Mouse (Mus musculus) gastrocnemius, adult 18-20 months (tissue): ENCODE measurements around the gene Coq8b. TPM values are rescaled to one million over a fixed set of nuclear protein-coding genes. Genes with fewer than 3 reads are reported as not detected.

Experiments used
- DNase-seq: peaks from one replicate; pipeline ENCODE4 v3.0.0; 2021; ENCODE audit warnings: low spot score
- microRNA-seq: library from miRNA; unstranded; fragments of <30 nt; microRNA quantifications from one replicate; pipeline ENCODE4 v1.2.0, GENCODE M21; 2021
- total RNA-seq, 2 experiments: library from RNA; stranded (reverse); gene quantifications; 2 replicates each; pipeline ENCODE4 v1.2.3; 2021

Coq8b gene
- total RNA-seq, 2 experiments from 2014 or later = 2.6 to 2.9 TPM

DNA sequence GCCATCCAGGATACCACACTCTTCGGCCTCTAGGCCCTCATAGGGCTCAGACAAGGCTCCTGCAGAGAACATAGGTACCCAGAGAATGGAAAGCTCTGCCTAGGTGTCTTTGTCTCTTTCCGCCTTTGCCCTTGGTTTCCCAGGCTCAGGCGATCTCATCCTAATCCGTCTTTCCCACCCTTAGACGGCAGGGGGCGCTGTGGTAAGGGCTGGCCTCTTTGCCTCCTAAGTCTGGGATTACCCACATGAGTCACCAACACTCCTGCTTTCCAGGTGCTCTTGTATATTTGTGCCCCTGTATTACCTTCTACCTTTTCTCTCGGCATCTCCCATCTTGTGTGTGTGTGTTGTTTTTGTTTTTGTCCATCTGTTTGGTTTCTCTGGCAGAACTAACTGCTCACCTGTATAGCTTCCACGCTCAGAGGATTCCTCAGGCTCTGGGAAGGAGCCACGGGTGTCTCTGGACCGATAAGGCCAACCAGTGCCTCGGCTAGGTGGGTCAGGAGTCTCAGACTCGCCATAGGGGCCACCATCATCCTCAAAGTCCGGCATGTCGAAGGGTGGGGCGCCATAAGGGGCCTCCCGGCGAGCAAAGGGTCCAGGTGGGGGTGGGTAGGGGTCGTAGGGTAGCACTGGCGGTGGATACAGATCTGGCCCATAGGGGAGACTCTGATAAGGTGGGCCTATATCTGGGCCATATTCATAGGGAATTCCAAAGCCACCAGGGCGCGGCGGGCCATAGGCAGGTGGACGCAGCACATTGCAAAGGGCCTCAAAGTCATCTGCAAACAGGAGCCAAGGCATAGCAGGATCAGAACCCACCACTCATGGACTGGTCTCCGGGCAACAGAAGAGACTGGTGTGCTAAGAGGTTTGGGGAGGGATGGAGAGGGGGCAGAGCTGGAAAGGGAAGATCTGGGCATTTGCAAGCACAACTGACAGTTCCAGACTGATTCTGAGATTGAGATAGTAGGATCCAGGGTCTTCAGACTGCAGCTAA, 73.6 kb downstream of the Coq8b start:
- DNase-seq = no peak

DNA sequence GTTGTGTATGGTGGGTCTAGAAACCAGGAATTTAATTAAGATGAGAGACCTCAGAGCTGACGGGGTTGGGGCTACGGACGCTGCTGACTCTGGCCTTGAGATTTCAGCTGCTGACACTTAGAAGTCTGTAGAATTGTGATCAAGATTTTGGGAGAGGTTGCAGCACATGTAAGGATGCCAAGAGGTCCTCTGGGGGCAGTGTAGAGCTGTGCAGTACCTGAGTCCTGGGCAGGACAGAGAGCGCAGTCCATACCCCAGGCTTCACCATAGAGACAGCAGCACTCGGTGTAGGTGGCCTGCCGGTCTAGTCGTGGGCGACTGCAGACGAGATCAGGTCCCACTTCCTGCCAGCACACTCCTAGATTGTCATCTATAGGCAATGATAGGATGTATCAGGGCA, 74.7 kb downstream of the Coq8b start:
- DNase-seq = no peak

Small RNA genes lying within 50 kb of the gene (microRNA-seq; reads per million reads assigned to microRNA genes)
- 1.7 reads per million for gene Mir1191

Other genes starting within 250 kb of the Coq8b start
- under 1 TPM; 0.09 to 0.26 TPM for gene Cyp2a12, start 203.9 kb upstream of the Coq8b start, total RNA-seq
- gene Cyp2f2, start 113.1 kb upstream of the Coq8b start, total RNA-seq = 1 to 10 TPM; 1.5 to 1.9 TPM
- gene Cyp2t4, start 79.3 kb upstream of the Coq8b start, total RNA-seq = not detected
- gene Egln2, start 66.2 kb upstream of the Coq8b start, total RNA-seq = 100 to 1,000 TPM; 107 to 108 TPM
- gene Rab4b, start 54.1 kb upstream of the Coq8b start, total RNA-seq = 1 to 10 TPM; 6.0 to 6.1 TPM
- gene Gm21983, start 51.9 kb upstream of the Coq8b start, total RNA-seq = under 1 TPM in 1 of 2 experiments, not detected in 1; 0.21 TPM
- not detected for gene Mia, start 51.9 kb upstream of the Coq8b start, total RNA-seq
- 10 to 100 TPM; 14.3 to 14.6 TPM for gene BC024978, start 37.2 kb upstream of the Coq8b start, total RNA-seq
- 10 to 100 TPM; 27.5 to 33.0 TPM for gene Snrpa, start 36.8 kb upstream of the Coq8b start, total RNA-seq
- gene Itpkc, start 4.4 kb upstream of the Coq8b start, total RNA-seq = 1 to 10 TPM; 3.8 to 4.2 TPM
- gene Numbl, start 25.4 kb downstream of the Coq8b start, total RNA-seq = 1 to 10 TPM; 2.2 to 2.8 TPM
- gene Ltbp4, start 104.7 kb downstream of the Coq8b start, total RNA-seq = 10 to 100 TPM; 55.8 to 66.9 TPM
- gene Shkbp1, start 123.0 kb downstream of the Coq8b start, total RNA-seq = 1 to 10 TPM; 2.2 to 3.0 TPM
- under 1 TPM in 1 of 2 experiments, not detected in 1; 0.57 TPM for gene Gm20479, start 124.4 kb downstream of the Coq8b start, total RNA-seq
- not detected for gene Sptbn4, start 214.7 kb downstream of the Coq8b start, total RNA-seq
- 10 to 100 TPM; 12.5 to 12.7 TPM for gene Blvrb, start 215.0 kb downstream of the Coq8b start, total RNA-seq
- 1 to 10 TPM; 3.0 to 4.0 TPM for gene Sertad3, start 240.7 kb downstream of the Coq8b start, total RNA-seq